Mouse (Mus musculus) testis, postnatal 10 days (tissue): ENCODE data around the gene Lkaaear1.
A peak's percentile ranks its signal among the peaks of the same experiment; 100 is the strongest.

Experiments used
- DNase-seq: peaks from one replicate; pipeline ENCODE4 v3.0.0; 2021; ENCODE audit warnings: low spot score

The Lkaaear1 gene

GRCm38 (mm10) chr2:181653523-181653922, 44.7 kb downstream of the Lkaaear1 start:
- no peak for DNase-seq

GRCm38 (mm10) chr2:181653065-181653464, 45.2 kb downstream of the Lkaaear1 start:
- no peak for DNase-seq

GRCm38 (mm10) chr2:181648926-181649325, 49.3 kb downstream of the Lkaaear1 start:
- DNase-seq, result peak; percentile 41
